Mouse (Mus musculus) neural tube, embryonic 15.5 days (tissue): ENCODE measurements around the gene AL732309.1. TPM values are rescaled to one million over a fixed set of nuclear protein-coding genes. Genes with fewer than 3 reads are reported as not detected.

Source experiments
- ATAC-seq: fragments of 200-750 bp; cut with Nextera tagmentation; 2 replicates; pipeline ENCODE4 v1.8.0; 2017; ENCODE audit warnings: mild to moderate bottlenecking, moderate TSS enrichment, moderate library complexity; ENCODE audit not compliant: low FRiP score
- H3K27ac ChIP-seq: fragments of 300-500 bp; sonication (generic); replicated peaks from 2 replicates; pipeline ENCODE4 v1.5.1; 2015; ENCODE audit warnings: mild to moderate bottlenecking, inconsistent platforms
- H3K27me3 ChIP-seq: fragments of 300-500 bp; sonication (generic); replicated peaks from 2 replicates; pipeline ENCODE4 v1.6.1; 2015; ENCODE audit warnings: inconsistent platforms
- H3K36me3 ChIP-seq: fragments of 300-500 bp; sonication (generic); 2 replicates; pipeline ENCODE4 v1.6.1; 2015; ENCODE audit warnings: inconsistent platforms
- H3K4me1 ChIP-seq: fragments of 300-500 bp; sonication (generic); 2 replicates; pipeline ENCODE4 v1.6.1; 2015; ENCODE audit warnings: inconsistent platforms
- H3K4me2 ChIP-seq: fragments of 300-500 bp; sonication (generic); 2 replicates; pipeline ENCODE4 v1.6.1; 2015; ENCODE audit warnings: inconsistent platforms, mild to moderate bottlenecking, moderate library complexity
- H3K4me3 ChIP-seq: fragments of 300-500 bp; sonication (generic); replicated peaks from 2 replicates; pipeline ENCODE4 v1.5.1; 2015; ENCODE audit warnings: mild to moderate bottlenecking, inconsistent platforms
- H3K9ac ChIP-seq: fragments of 300-500 bp; sonication (generic); replicated peaks from 2 replicates; pipeline ENCODE4 v1.6.1; 2015; ENCODE audit warnings: mild to moderate bottlenecking, inconsistent platforms
- H3K9me3 ChIP-seq: fragments of 300-500 bp; sonication (generic); replicated peaks from 2 replicates; pipeline ENCODE4 v1.6.1; 2016; ENCODE audit warnings: inconsistent platforms
- WGBS: fragments of 180-500 bp; shearing (Covaris S2); methylation state at CpG from one replicate; pipeline ENCODE4 v1.1.7; 2015; ENCODE audit warnings: mixed read lengths; 5-methylcytosine and 5-hydroxymethylcytosine counted together
- polyA plus RNA-seq: library from polyadenylated mRNA; unstranded; fragments of >200 nt; fragmentation: Nextera tagmentation; extraction: Ambion mirVana; gene quantifications from 2 replicates; pipeline ENCODE4 v1.2.1, GENCODE M21; 2015

The AL732309.1 gene
- polyA plus RNA-seq, 1 experiment from 2014 or later = 4.6 TPM

DNA sequence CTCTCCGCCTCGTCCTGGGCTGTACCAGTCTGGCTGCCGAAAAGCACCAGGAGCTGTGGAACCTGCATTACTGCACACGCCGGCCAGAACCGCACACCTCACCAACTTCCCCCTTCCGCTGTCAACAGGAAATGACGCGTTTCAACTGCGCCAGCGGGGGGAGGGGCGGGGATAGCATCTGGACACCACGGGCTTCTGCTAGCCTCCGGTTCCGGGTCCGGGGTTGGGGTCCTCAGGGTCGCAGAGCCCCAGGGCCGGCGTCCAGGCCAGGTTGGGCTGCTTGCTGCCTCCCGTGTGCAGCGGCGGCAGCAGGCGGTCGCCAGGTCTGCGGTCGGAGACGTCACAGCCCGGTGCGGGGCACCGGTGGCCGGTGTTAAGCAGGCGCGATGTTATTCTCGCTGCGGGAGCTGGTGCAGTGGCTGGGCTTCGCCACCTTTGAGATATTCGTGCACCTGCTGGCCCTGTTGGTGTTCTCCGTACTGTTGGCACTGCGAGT lies 8.7 kb upstream of the AL732309.1 start, which contains the start of gene Tmem203:
Tmem203 (plus strand) TSS at position 156 of the 496 bp plus-strand sequence.
- under 1% methylated on average over 38 of the region's 39 CpGs for WGBS
- no peaks in the 10 kb centered on the region for H3K9me3 ChIP-seq
- H3K36me3 ChIP-seq = peaks cover 25% of the 10 kb centered on the region
- peaks cover 29% of the 10 kb centered on the region for H3K4me1 ChIP-seq
- H3K4me2 ChIP-seq = peak within 1 kb of the TSS; percentile 95
- H3K27ac ChIP-seq = peak within 1 kb of the TSS; percentile 83
- ATAC-seq = peak; percentile 93
- H3K4me3 ChIP-seq = peak within 1 kb of the TSS; percentile 100
- no peaks in the 10 kb centered on the region for H3K27me3 ChIP-seq
- peak within 1 kb of the TSS; percentile 96 for H3K9ac ChIP-seq

DNA sequence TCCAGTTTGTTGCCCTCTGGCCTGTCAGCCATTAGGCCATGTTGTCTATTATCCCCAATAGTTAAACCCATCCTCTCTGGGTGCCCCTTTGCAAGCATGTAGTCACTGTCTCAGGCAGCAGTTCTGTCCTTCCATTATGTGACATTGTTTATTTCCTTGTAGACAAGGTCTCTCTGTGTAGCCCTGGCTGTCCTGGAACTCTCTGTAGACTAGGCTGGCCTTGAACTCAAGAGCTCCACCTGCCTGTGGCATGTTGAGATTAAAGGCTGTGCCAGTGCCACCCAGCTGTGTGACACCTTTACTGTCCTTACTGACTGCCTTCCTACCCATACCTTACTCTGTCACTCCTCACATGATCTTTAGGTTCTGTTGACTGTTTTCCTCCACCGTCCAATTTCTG lies 5.7 kb upstream of the AL732309.1 start:
- H3K36me3 ChIP-seq = peaks cover 44% of the 10 kb centered on the region
- peaks cover 25% of the 10 kb centered on the region for H3K4me1 ChIP-seq
- H3K27me3 ChIP-seq = no peaks in the 10 kb centered on the region
- H3K4me3 ChIP-seq = no peak overlapping the region
- no peak overlapping the region for H3K4me2 ChIP-seq
- H3K9ac ChIP-seq = no peak overlapping the region
- no peak for ATAC-seq
- 73% methylated on average over 1 of the region's 1 CpGs for WGBS
- H3K9me3 ChIP-seq = no peaks in the 10 kb centered on the region
- no peak overlapping the region for H3K27ac ChIP-seq

DNA sequence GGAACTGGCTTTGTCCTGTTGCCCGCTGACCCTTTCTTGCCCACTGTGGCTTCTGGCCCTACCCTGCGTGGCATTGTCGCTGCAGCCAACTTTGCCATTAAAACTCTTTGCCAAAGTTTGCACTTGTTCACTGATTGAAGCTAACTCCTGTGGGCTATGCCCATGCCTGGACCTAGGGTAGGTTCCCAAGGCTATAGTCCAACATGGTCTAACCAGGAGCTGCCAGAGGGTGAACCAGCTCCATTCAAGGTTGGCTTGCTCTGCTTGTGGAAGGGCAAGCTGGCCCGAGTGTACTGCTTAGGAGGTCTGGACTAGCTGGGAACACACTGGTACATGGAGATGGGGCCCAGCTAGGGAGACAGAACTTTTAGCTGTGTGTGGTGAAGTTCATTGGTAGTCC lies 2.5 kb downstream of the AL732309.1 start:
- Histone ChIP-seq H3K9ac (no peak overlapping the region), H3K4me2 (peak overlapping the region; percentile 67; the same call in 1 of the 2 replicates), H3K36me3 (peaks cover 35% of the 10 kb centered on the region), H3K9me3 (no peaks in the 10 kb centered on the region), H3K27ac (no peak overlapping the region), H3K27me3 (no peaks in the 10 kb centered on the region), H3K4me1 (peaks cover 42% of the 10 kb centered on the region), H3K4me3 (no peak overlapping the region)
- whole genome bisulfite sequencing = 92% methylated on average over 4 of the region's 4 CpGs
- no peak for ATAC-seq

DNA sequence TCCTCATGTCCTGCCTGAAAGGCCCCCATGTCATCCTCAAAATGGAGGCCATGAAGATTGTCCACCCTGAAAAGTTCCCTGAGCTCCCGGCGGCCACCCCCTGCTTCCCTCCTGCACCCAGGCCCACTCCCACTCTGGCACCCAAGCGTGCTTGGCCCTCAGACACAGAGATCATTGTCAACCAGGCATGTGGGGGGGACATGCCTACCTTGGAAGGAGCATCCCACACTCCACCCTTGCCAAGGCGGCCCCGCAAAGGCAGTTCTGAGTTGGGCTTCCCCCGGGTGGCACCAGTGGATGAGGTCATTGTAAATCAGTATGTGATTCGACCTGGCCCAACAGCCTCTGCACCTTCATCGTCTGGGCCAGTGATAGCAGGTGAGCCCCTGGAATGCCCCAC lies 3.3 kb downstream of the AL732309.1 start:
- peak overlapping the region; percentile 86 for H3K9ac ChIP-seq
- H3K4me2 ChIP-seq = peak overlapping the region; percentile 67
- no peak for ATAC-seq
- H3K4me3 ChIP-seq = peak overlapping the region; percentile 72
- no peaks in the 10 kb centered on the region for H3K9me3 ChIP-seq
- 81% methylated on average over 8 of the region's 8 CpGs for WGBS
- H3K36me3 ChIP-seq = peaks cover 28% of the 10 kb centered on the region
- peaks cover 42% of the 10 kb centered on the region for H3K4me1 ChIP-seq
- no peaks in the 10 kb centered on the region for H3K27me3 ChIP-seq
- no peak overlapping the region for H3K27ac ChIP-seq

DNA sequence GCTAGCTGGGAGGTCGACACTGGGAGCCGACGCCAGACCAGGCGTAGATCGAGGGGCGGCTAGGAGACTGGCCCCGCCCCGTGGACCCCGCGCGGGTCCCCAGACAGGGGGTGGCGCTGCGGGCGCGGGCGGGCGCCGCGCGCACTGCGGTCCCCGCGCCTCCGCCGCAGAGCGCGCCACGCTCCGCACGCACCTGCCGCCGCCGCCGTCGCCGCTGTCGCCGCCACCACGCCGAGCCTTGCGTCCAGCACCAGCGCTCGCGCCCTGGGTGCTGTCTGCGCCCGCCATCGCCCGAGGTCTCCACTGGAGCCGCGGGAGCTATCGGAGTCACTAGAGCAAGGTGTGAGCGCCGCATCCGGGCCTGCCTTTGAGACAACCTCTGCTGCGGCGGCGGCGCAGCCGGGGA lies 4.6 kb downstream of the AL732309.1 start, which contains the start of the genes Rnf208 and Cysrt1:
Rnf208 (plus strand) TSS at position 155 of the 406 bp plus-strand sequence.
Cysrt1 (minus strand) TSS at position 352 of the 406 bp plus-strand sequence.
- H3K9me3 ChIP-seq = no peaks in the 10 kb centered on the region
- 0 out of 2 replicates have a peak, but pooled peaks cover 3% of the 10 kb centered on the region for H3K27me3 ChIP-seq
- H3K9ac ChIP-seq = peak within 1 kb of the TSS; percentile 86
- WGBS = under 1% methylated on average over 47 of the region's 59 CpGs
- ATAC-seq = peak; percentile 72
- H3K27ac ChIP-seq = peak within 1 kb of the TSS; percentile 84
- peak within 1 kb of the TSS; percentile 67 for H3K4me2 ChIP-seq
- peak within 1 kb of the TSS; percentile 72 for H3K4me3 ChIP-seq
- H3K36me3 ChIP-seq = peaks cover 26% of the 10 kb centered on the region
- H3K4me1 ChIP-seq = peaks cover 42% of the 10 kb centered on the region

DNA sequence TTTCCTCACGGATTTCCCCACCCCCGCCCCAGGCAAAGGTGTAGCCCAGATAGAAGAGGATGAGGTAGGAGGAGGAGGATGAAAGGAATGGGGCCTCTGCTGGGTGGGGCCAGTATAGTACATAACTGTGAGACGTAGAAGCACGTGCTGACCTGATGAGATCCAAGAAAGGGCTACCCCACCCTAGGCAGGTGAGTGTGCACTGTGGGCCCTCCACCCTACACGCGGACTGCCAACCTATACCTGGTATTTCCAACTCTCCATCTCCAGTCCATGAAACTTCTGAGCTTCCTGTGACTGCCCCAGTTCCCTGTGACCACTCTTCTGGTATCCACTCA lies 5.3 kb downstream of the AL732309.1 start:
- peaks cover 3% of the 10 kb centered on the region; the same call in 1 of the 2 replicates for H3K27me3 ChIP-seq
- H3K9ac ChIP-seq = peak overlapping the region; percentile 86
- peak overlapping the region; percentile 84 for H3K27ac ChIP-seq
- ATAC-seq = peak; percentile 30
- peak overlapping the region; percentile 67 for H3K4me2 ChIP-seq
- 21% methylated on average over 6 of the region's 6 CpGs for WGBS
- peaks cover 23% of the 10 kb centered on the region for H3K36me3 ChIP-seq
- H3K9me3 ChIP-seq = no peaks in the 10 kb centered on the region
- peaks cover 42% of the 10 kb centered on the region for H3K4me1 ChIP-seq
- H3K4me3 ChIP-seq = peak overlapping the region; percentile 72

DNA sequence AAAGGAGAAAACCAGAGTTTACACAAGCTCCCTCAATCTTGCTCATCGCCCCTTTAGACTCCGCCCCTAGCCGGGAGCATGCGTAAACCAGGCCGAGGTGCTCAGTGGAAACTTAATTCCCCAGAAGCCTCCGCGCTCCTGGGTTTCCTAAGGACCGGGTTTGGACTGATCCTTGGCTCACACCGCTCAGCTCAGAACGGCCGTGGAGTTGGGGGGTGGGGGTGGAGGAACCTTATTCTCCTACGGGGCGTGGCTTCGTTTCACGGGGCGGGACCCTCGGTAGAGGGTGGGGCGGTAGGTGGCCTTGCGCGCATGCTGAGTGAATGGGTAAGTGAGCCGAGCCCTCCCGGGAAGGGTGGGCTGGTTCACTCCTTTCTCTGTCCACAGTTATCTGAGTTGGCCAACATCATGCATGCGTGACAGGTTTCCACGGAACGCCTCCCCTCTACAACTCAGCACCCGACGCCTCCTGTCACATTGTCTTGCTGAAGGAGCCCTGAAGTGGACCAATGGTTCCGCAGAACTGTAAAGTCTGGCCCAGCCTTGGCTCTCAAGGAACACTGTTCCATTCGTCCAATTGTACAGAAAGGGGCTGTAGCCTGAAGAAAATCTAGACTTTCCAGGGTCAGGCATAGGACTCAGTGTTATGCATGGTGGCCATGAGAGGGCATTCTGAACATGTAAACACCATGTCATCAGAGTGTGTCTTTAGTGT lies 5.8 kb downstream of the AL732309.1 start:
- peak; percentile 84 for ATAC-seq
- peaks cover 18% of the 10 kb centered on the region for H3K36me3 ChIP-seq
- peaks cover 3% of the 10 kb centered on the region; the same call in 1 of the 2 replicates for H3K27me3 ChIP-seq
- 2% methylated on average over 29 of the region's 29 CpGs for WGBS
- peaks cover 42% of the 10 kb centered on the region for H3K4me1 ChIP-seq
- H3K9ac ChIP-seq = peak overlapping the region; percentile 36
- peak overlapping the region; percentile 67 for H3K4me2 ChIP-seq
- peak overlapping the region; percentile 84 for H3K27ac ChIP-seq
- peak overlapping the region; percentile 72 for H3K4me3 ChIP-seq
- H3K9me3 ChIP-seq = no peaks in the 10 kb centered on the region

DNA sequence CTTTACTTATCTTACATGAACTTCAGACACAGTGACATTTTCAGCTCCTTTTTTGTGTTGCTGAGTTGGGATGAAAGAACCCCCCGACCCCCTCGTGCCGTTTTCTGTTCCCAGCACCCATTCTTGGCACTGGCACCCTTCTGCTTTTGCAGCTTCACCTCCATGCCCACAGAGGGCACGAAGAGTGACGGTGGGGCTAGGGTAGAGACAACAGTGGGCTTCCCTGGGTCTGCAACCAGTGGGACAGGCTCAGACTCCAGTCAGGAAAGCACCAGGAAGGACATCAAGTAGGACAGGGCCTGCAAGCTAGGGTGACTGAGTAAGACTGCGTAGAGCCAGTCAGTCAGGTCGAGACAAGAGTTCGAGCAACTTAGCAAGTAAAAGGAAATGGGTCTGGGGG lies 6.4 kb downstream of the AL732309.1 start:
- ATAC-seq = 0 out of 2 replicates have a peak, but pooled peaks have one; percentile 11
- no peaks in the 10 kb centered on the region for H3K9me3 ChIP-seq
- H3K27ac ChIP-seq = peak overlapping the region; percentile 84
- H3K4me2 ChIP-seq = peak overlapping the region; percentile 67
- H3K9ac ChIP-seq = peak overlapping the region; percentile 36; the same call in 1 of the 2 replicates
- peaks cover 5% of the 10 kb centered on the region; the same call in 1 of the 2 replicates for H3K27me3 ChIP-seq
- peaks cover 13% of the 10 kb centered on the region for H3K36me3 ChIP-seq
- H3K4me3 ChIP-seq = peak overlapping the region; percentile 72
- WGBS = 46% methylated on average over 8 of the region's 8 CpGs
- H3K4me1 ChIP-seq = peaks cover 42% of the 10 kb centered on the region

DNA sequence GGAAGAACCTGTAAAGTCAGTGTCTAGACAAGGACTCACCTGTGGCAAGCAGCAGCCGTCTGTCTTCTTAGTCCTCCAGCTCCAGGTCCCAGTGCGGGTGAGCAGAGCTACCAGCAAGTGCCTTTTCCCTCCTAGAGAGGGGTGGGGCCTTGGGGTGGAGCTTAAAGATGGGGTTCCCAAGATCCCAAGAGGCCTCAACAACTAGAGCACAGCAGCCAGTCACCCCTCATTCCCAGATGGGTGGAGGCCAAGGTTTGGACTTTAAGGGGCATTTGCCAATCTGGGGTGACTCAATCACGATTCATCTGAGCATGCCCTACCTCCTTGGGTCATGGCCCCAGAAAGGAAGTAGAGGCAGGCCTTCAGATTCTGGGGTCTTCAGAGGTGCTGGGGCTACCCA lies 6.9 kb downstream of the AL732309.1 start:
- Histone ChIP-seq H3K4me3 (no peak overlapping the region), H3K9me3 (no peaks in the 10 kb centered on the region), H3K4me2 (no peak overlapping the region), H3K27me3 (peaks cover 7% of the 10 kb centered on the region; the same call in 1 of the 2 replicates), H3K4me1 (peaks cover 42% of the 10 kb centered on the region), H3K9ac (no peak overlapping the region), H3K27ac (no peak overlapping the region), H3K36me3 (peaks cover 7% of the 10 kb centered on the region; the same call in 1 of the 2 replicates)
- WGBS = 90% methylated on average over 3 of the region's 3 CpGs
- ATAC-seq = no peak

DNA sequence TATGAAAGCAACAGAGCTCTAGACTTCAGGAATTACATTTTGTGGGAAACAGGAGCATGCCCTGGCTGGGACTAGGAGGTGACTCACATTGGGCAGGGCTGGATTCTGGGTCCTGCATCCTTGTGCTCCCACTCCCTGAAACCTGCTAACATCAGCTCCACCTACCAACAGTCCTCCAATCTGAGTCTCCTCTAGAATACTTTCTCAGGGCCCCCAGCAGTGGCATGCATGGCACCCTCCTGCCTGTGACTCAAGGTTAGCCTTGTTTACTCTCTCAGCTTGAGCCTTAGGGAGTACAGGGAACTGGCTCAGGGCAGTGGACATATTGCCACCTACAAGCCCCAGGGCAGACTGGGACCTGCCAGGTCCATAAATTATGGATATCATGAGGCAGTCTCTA lies 8.6 kb downstream of the AL732309.1 start:
- Histone ChIP-seq H3K4me2 (no peak overlapping the region), H3K9me3 (no peaks in the 10 kb centered on the region), H3K4me3 (no peak overlapping the region), H3K4me1 (peaks cover 28% of the 10 kb centered on the region), H3K27me3 (peaks cover 7% of the 10 kb centered on the region; the same call in 1 of the 2 replicates), H3K27ac (no peak overlapping the region), H3K36me3 (no peaks in the 10 kb centered on the region), H3K9ac (no peak overlapping the region)
- ATAC-seq = no peak

DNA sequence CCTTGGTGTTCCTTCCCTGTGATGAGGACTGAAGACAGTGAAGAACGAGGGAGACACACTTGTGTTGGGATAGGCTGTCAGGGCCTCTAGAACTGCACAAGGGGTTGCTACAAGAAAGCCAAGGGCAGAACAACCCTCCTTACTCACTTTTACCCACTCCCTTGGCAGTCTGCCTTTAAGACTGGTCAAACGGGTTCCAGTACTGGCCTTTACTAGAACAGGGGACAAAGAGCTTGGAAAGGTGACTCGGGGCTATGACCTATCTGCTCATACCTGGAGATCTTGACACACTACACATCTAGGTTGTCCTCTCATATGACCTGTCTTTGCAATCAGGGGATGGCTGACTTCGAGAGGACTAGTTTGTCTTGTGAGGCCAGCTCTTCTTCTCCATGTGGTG lies 9.1 kb downstream of the AL732309.1 start:
- Histone ChIP-seq H3K9ac (no peak overlapping the region), H3K9me3 (no peaks in the 10 kb centered on the region), H3K36me3 (no peaks in the 10 kb centered on the region), H3K4me2 (no peak overlapping the region), H3K4me1 (peaks cover 22% of the 10 kb centered on the region), H3K27ac (no peak overlapping the region), H3K4me3 (no peak overlapping the region), H3K27me3 (peaks cover 7% of the 10 kb centered on the region; the same call in 1 of the 2 replicates)
- ATAC-seq = no peak
- 66% methylated on average over 4 of the region's 4 CpGs for WGBS

DNA sequence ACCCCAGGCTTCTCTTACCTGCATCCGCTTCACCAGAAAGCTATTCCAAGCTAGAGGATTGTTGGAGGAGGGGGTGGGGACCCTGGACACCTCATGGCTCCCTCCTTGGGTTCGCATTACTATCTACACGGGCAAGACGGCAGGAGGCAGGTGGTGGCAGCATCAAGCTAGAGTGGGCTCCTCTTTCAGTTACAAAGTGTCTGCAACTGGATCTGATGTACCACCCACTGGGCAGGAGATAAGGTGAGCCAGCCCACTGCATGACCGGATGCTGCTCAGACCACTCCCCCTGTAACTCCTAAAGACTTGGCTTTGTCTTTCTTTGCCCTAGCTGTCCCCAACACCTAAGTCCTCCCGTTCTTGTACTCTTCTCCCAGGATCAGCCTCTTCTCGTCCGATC lies 10.0 kb downstream of the AL732309.1 start, which contains the start of gene Rnf224:
Rnf224 (minus strand) TSS at position 174 of the 400 bp plus-strand sequence.
- H3K27ac ChIP-seq = no peak within 1 kb of the TSS
- H3K4me3 ChIP-seq = no peak within 1 kb of the TSS
- ATAC-seq = no peak
- H3K9me3 ChIP-seq = no peaks in the 10 kb centered on the region
- no peaks in the 10 kb centered on the region for H3K36me3 ChIP-seq
- peaks cover 14% of the 10 kb centered on the region for H3K4me1 ChIP-seq
- WGBS = 48% methylated on average over 8 of the region's 8 CpGs
- H3K9ac ChIP-seq = no peak within 1 kb of the TSS
- H3K4me2 ChIP-seq = no peak within 1 kb of the TSS
- peaks cover 7% of the 10 kb centered on the region; the same call in 1 of the 2 replicates for H3K27me3 ChIP-seq
